Mouse (Mus musculus): Measurements from ENCODE around the gene Ms4a15. TPM values are rescaled to one million over a fixed set of nuclear protein-coding genes. Genes with fewer than 3 reads are reported as not detected.

Ms4a15 gene
- total and polyA plus RNA-seq, 3 experiments = 0.37 TPM; not detected in 2

DNA sequence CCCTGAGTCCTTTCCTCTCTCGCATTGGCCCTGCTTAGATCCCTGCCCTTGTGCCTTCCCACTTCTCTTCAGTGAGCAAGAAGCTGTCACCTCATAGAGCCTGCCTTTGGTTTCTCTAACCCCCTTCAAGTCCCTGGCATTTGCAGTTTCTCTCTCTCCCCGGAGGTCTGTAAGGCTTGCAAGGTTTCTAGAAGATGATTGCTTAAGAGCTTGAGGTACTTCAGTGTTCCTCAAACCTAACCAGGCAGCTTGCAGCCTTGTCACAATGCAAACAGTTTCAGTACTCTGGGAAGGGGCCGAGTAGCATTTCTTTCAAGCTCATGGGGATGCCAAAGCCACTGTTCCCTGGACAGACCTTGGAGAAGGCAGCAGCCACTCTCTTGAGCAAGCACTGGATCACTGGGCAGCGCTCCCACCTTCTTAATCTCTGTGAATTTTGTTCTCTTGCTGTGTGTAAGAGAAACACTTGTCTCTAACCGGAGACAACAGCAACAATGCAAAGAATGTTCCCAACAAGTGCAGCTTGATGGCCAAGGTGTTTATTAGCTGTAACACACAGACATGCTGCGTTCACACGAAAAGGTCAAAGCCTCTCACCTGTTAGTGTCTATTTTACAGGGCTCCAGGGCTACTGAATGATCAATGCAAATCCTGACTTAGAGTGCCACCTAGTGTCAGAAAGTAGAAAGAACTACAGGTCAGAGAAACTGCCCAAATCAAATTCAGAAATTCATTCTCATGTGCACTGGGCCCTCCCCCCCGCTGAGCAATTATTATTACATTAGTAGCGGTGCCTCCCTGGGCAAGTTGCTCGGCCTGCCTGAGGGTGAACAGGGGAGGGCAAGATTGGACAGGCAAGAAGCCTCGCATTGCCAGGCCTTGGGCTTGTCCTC lies 33.7 kb downstream of the Ms4a15 start (continued):
- TF ChIP-seq CTCF (conservative IDR thresholded peaks at IDR 0.05 in 1 of 2, IDR thresholded peaks at IDR 0.05 in 1 of 2; ENCODE audit: low read depth in 2 of 2, low read length in 2 of 2) (peak; percentile 54 to 95; a peak in 3 of 4 replicates), HCFC1 (IDR thresholded peaks at IDR 0.05; ENCODE audit: low read depth, low read length) (no peak), BHLHE40 (IDR thresholded peaks at IDR 0.05; ENCODE audit: low read depth, low read length) (no peak), USF2 (conservative IDR thresholded peaks at IDR 0.05; ENCODE audit: low read depth, low read length) (no peak), PAX5 (IDR thresholded peaks at IDR 0.05; ENCODE audit: low read length) (no peak), SMC3 (IDR thresholded peaks at IDR 0.05; ENCODE audit: low read depth, low read length) (peak; percentile 92), CHD1 (IDR thresholded peaks at IDR 0.05; ENCODE audit: low read depth, low read length) (no peak), RAD21 (IDR thresholded peaks at IDR 0.05; ENCODE audit: low read depth, low read length) (peak; percentile 97), ETS1 (conservative IDR thresholded peaks at IDR 0.05; ENCODE audit: low read depth, low read length) (no peak), UBTF (IDR thresholded peaks at IDR 0.05; ENCODE audit: low read depth, low read length) (no peak), TBP (conservative IDR thresholded peaks at IDR 0.05; ENCODE audit: low read depth, low read length) (no peak), MAZ (IDR thresholded peaks at IDR 0.05; ENCODE audit: low read depth, low read length) (no peak), MXI1 (IDR thresholded peaks at IDR 0.05; ENCODE audit: low read depth, low read length) (no peak)

GRCm38 (mm10) chr19:10952021-10952939 lies 40.8 kb downstream of the Ms4a15 start:
- no peak overlapping the region for H3K27ac ChIP-seq (ENCODE audit: insufficient read depth, low read depth)
- TF ChIP-seq EP300 (IDR thresholded peaks at IDR 0.05; ENCODE audit: low read length) (no peak), BHLHE40 (IDR thresholded peaks at IDR 0.05; ENCODE audit: low read depth, low read length) (no peak), RCOR1 (conservative IDR thresholded peaks at IDR 0.05; ENCODE audit: low read depth, low read length) (no peak), POLR2A (IDR thresholded peaks at IDR 0.05; ENCODE audit: low read depth, low read length) (no peak), ZNF384 (IDR thresholded peaks at IDR 0.05; ENCODE audit: low read depth, low read length) (no peak), GABPA (IDR thresholded peaks at IDR 0.05; ENCODE audit: insufficient replicate concordance, low read depth, low read length) (no peak), CTCF (conservative IDR thresholded peaks at IDR 0.05 in 1 of 2, IDR thresholded peaks at IDR 0.05 in 1 of 2; ENCODE audit: low read depth in 2 of 2, low read length in 2 of 2) (no peak), MAZ (IDR thresholded peaks at IDR 0.05; ENCODE audit: low read depth, low read length) (no peak), ETS1 (conservative IDR thresholded peaks at IDR 0.05; ENCODE audit: low read depth, low read length) (no peak), NELFE (IDR thresholded peaks at IDR 0.05; ENCODE audit: low read depth, low read length) (no peak), ELF1 (IDR thresholded peaks at IDR 0.05; ENCODE audit: low read depth, low read length) (no peak), JUN (IDR thresholded peaks at IDR 0.05; ENCODE audit: insufficient read depth, low read depth, low read length) (no peak), USF2 (conservative IDR thresholded peaks at IDR 0.05; ENCODE audit: low read depth, low read length) (no peak), IRF4 (IDR thresholded peaks at IDR 0.05; ENCODE audit: low read depth, low read length) (no peak), PAX5 (IDR thresholded peaks at IDR 0.05; ENCODE audit: low read length) (no peak), RAD21 (IDR thresholded peaks at IDR 0.05; ENCODE audit: low read depth, low read length) (no peak)
- H3K4me2 ChIP-seq (ENCODE audit: insufficient read depth, low read depth, poor library complexity, severe bottlenecking) = no peak overlapping the region
- H3K9ac ChIP-seq (ENCODE audit: insufficient read depth, low read depth) = no peak overlapping the region
- no peak for DNase-seq (ENCODE audit: extremely low read depth)
- H3K36me3 ChIP-seq (replicated peaks in 1 of 2; ENCODE audit: control insufficient read depth in 1 of 2, insufficient read depth in 1 of 2, low read length in 1 of 2) = peaks cover 0 to 3% of the 10 kb centered on the region in 2 experiments
- no peak overlapping the region for H3K4me3 ChIP-seq (replicated peaks in 1 of 3; ENCODE audit: low read depth in 2 of 3, low read length in 2 of 3, poor library complexity in 1 of 3)
- H3K9me3 ChIP-seq (replicated peaks; ENCODE audit: low read length) = no peaks in the 10 kb centered on the region
- dilution Hi-C loops (cut with MboI; ENCODE audit: extremely low pct_ligation_motif_present, extremely low pct_unique_long_range_greater_than_20kb, low sequenced_read_pairs) = no loop called here
- peaks cover under 1 to 10% of the 10 kb centered on the region in 2 experiments; a peak in 3 of 4 replicates for H3K4me1 ChIP-seq (ENCODE audit: control insufficient read depth in 1 of 2, insufficient read depth in 2 of 2)
- H3K27me3 ChIP-seq (replicated peaks) = peaks cover 36% of the 10 kb centered on the region
- H3K79me2 ChIP-seq (replicated peaks; ENCODE audit: control insufficient read depth, extremely low read depth, insufficient read depth, poor library complexity, severe bottlenecking) = peaks cover 17% of the 10 kb centered on the region
- in situ Hi-C loops (cut with MboI; ENCODE audit: low pct_ligation_motif_present, low pct_unique_long_range_greater_than_20kb, low sequenced_read_pairs) = no loop called here

Data from CH12.LX (cell line).